Mouse (Mus musculus): ENCODE data around the gene Icam4. TPM values are rescaled to one million over a fixed set of nuclear protein-coding genes. Genes with fewer than 3 reads are reported as not detected.

Gene Icam4
- polyA plus RNA-seq, 1 experiment from 2014 or later = 146 TPM

GRCm38 (mm10) chr9:21045235-21045634 is 16.1 kb downstream of the Icam4 start:
- Histone ChIP-seq H3K27ac (ENCODE audit: low read depth, low read length) (no peak overlapping the region), H3K9me3 (ENCODE audit: control insufficient read depth, low read length) (no peaks in the 10 kb centered on the region), H3K4me3 (ENCODE audit: low read depth, low read length) (no peak overlapping the region), H3K4me1 (replicated peaks; ENCODE audit: control insufficient read depth, insufficient read depth, low read length) (peaks cover 9% of the 10 kb centered on the region), H3K9ac (ENCODE audit: low read depth, low read length) (no peak overlapping the region), H3K4me2 (no peak overlapping the region), H3K36me3 (ENCODE audit: control insufficient read depth, insufficient read depth, low read length) (no peaks in the 10 kb centered on the region), H3K27me3 (replicated peaks; ENCODE audit: control insufficient read depth, insufficient read depth, low read length) (no peaks in the 10 kb centered on the region)
- WGBS = 74% methylated on average over 3 of the region's 3 CpGs
- DNase-seq (ENCODE audit: low spot score) (no peak), ATAC-seq (replicated peaks; ENCODE audit: low FRiP score) (no peak)

GRCm38 (mm10) chr9:21051578-21051977 is 22.4 kb downstream of the Icam4 start:
- H3K9ac ChIP-seq (ENCODE audit: low read depth, low read length) = no peak overlapping the region
- H3K27ac ChIP-seq (ENCODE audit: low read depth, low read length) = no peak overlapping the region
- H3K4me3 ChIP-seq (ENCODE audit: low read depth, low read length) = no peak overlapping the region
- peaks cover 4% of the 10 kb centered on the region; the same call in 1 of the 2 replicates for H3K27me3 ChIP-seq (replicated peaks; ENCODE audit: control insufficient read depth, insufficient read depth, low read length)
- H3K9me3 ChIP-seq (ENCODE audit: control insufficient read depth, low read length) = no peaks in the 10 kb centered on the region
- no peaks in the 10 kb centered on the region for H3K36me3 ChIP-seq (ENCODE audit: control insufficient read depth, insufficient read depth, low read length)
- H3K4me1 ChIP-seq (replicated peaks; ENCODE audit: control insufficient read depth, insufficient read depth, low read length) = peaks cover 6% of the 10 kb centered on the region
- WGBS = 46% methylated on average over 10 of the region's 10 CpGs
- H3K4me2 ChIP-seq = no peak overlapping the region
- ATAC-seq (replicated peaks; ENCODE audit: low FRiP score) (peak; percentile 82), DNase-seq (ENCODE audit: low spot score) (no peak)

GRCm38 (mm10) chr9:21062928-21063327 is 33.8 kb downstream of the Icam4 start:
- DNase-seq (ENCODE audit: low spot score) = no peak
- 80% methylated on average over 2 of the region's 2 CpGs for WGBS
- Histone ChIP-seq H3K4me3 (ENCODE audit: low read depth, low read length) (no peak overlapping the region), H3K36me3 (ENCODE audit: control insufficient read depth, insufficient read depth, low read length) (peaks cover 25% of the 10 kb centered on the region), H3K4me2 (no peak overlapping the region), H3K9ac (ENCODE audit: low read depth, low read length) (no peak overlapping the region), H3K9me3 (ENCODE audit: control insufficient read depth, low read length) (no peaks in the 10 kb centered on the region), H3K4me1 (replicated peaks; ENCODE audit: control insufficient read depth, insufficient read depth, low read length) (no peaks in the 10 kb centered on the region), H3K27ac (ENCODE audit: low read depth, low read length) (no peak overlapping the region), H3K27me3 (replicated peaks; ENCODE audit: control insufficient read depth, insufficient read depth, low read length) (no peaks in the 10 kb centered on the region)
- ATAC-seq (replicated peaks; ENCODE audit: low FRiP score) = no peak

GRCm38 (mm10) chr9:21067006-21067684 is 38.0 kb downstream of the Icam4 start, which contains the start of gene Zglp1:
TSS of gene Zglp1 (minus strand) at chr9:21067093.
- H3K9me3 ChIP-seq (ENCODE audit: control insufficient read depth, low read length) = no peaks in the 10 kb centered on the region
- WGBS = 83% methylated on average over 27 of the region's 27 CpGs
- no peak within 1 kb of the TSS for H3K27ac ChIP-seq (ENCODE audit: low read depth, low read length)
- H3K9ac ChIP-seq (ENCODE audit: low read depth, low read length) = no peak within 1 kb of the TSS
- no peak within 1 kb of the TSS for H3K4me3 ChIP-seq (ENCODE audit: low read depth, low read length)
- ATAC-seq (replicated peaks; ENCODE audit: low FRiP score) (no peak), DNase-seq (ENCODE audit: low spot score) (no peak)
- no peaks in the 10 kb centered on the region for H3K27me3 ChIP-seq (replicated peaks; ENCODE audit: control insufficient read depth, insufficient read depth, low read length)
- H3K36me3 ChIP-seq (ENCODE audit: control insufficient read depth, insufficient read depth, low read length) = peaks cover 32% of the 10 kb centered on the region
- no peak within 1 kb of the TSS for H3K4me2 ChIP-seq
- H3K4me1 ChIP-seq (replicated peaks; ENCODE audit: control insufficient read depth, insufficient read depth, low read length) = peaks cover 5% of the 10 kb centered on the region; the same call in 1 of the 2 replicates

- Histone ChIP-seq H3K36me3 (ENCODE audit: control insufficient read depth, insufficient read depth, low read length) (peaks cover 38% of the 10 kb centered on the region), H3K4me2 (peak overlapping the region; percentile 65), H3K27me3 (replicated peaks; ENCODE audit: control insufficient read depth, insufficient read depth, low read length) (no peaks in the 10 kb centered on the region), H3K4me3 (ENCODE audit: low read depth, low read length) (peak overlapping the region; percentile 85), H3K4me1 (replicated peaks; ENCODE audit: control insufficient read depth, insufficient read depth, low read length) (peaks cover 10% of the 10 kb centered on the region; the same call in 1 of the 2 replicates), H3K9me3 (ENCODE audit: control insufficient read depth, low read length) (no peaks in the 10 kb centered on the region), H3K27ac (ENCODE audit: low read depth, low read length) (peak overlapping the region; percentile 70; the same call in 1 of the 2 replicates), H3K9ac (ENCODE audit: low read depth, low read length) (peak overlapping the region; percentile 93)
- peak; percentile 24 for ATAC-seq (replicated peaks; ENCODE audit: low FRiP score)
- 11% methylated on average over 4 of the region's 4 CpGs for WGBS
- DNase-seq (ENCODE audit: low spot score) = peak; percentile 50
Observed at GRCm38 (mm10) chr9:21072641-21073040, 43.5 kb downstream of the Icam4 start.

- Histone ChIP-seq H3K36me3 (ENCODE audit: control insufficient read depth, insufficient read depth, low read length) (peaks cover 40% of the 10 kb centered on the region), H3K4me2 (peak within 1 kb of the TSS; percentile 65), H3K4me3 (ENCODE audit: low read depth, low read length) (peak within 1 kb of the TSS; percentile 85), H3K9ac (ENCODE audit: low read depth, low read length) (peak within 1 kb of the TSS; percentile 93), H3K27me3 (replicated peaks; ENCODE audit: control insufficient read depth, insufficient read depth, low read length) (no peaks in the 10 kb centered on the region), H3K27ac (ENCODE audit: low read depth, low read length) (peak within 1 kb of the TSS; percentile 70), H3K9me3 (ENCODE audit: control insufficient read depth, low read length) (no peaks in the 10 kb centered on the region), H3K4me1 (replicated peaks; ENCODE audit: control insufficient read depth, insufficient read depth, low read length) (peaks cover 10% of the 10 kb centered on the region; the same call in 1 of the 2 replicates)
- 2% methylated on average over 57 of the region's 58 CpGs for WGBS
- peak; percentile 88 for DNase-seq (ENCODE audit: low spot score)
- peak; percentile 91 for ATAC-seq (replicated peaks; ENCODE audit: low FRiP score)
Observed at GRCm38 (mm10) chr9:21073044-21073840, 44.1 kb downstream of the Icam4 start, which contains the start of the genes Gm49373 and Fdx1l. TSS of gene Gm49373 (minus strand) at chr9:21073096. TSS of gene Fdx1l (minus strand) at chr9:21073614.

GRCm38 (mm10) chr9:21074173-21074572 is 45.0 kb downstream of the Icam4 start:
- no peak overlapping the region for H3K9ac ChIP-seq (ENCODE audit: low read depth, low read length)
- H3K4me1 ChIP-seq (replicated peaks; ENCODE audit: control insufficient read depth, insufficient read depth, low read length) = peaks cover 10% of the 10 kb centered on the region; the same call in 1 of the 2 replicates
- H3K4me3 ChIP-seq (ENCODE audit: low read depth, low read length) = 0 out of 2 replicates have a peak overlapping the region, but pooled peaks have one; percentile 85
- peak overlapping the region; percentile 70 for H3K27ac ChIP-seq (ENCODE audit: low read depth, low read length)
- H3K9me3 ChIP-seq (ENCODE audit: control insufficient read depth, low read length) = no peaks in the 10 kb centered on the region
- H3K27me3 ChIP-seq (replicated peaks; ENCODE audit: control insufficient read depth, insufficient read depth, low read length) = no peaks in the 10 kb centered on the region
- DNase-seq (ENCODE audit: low spot score) (no peak), ATAC-seq (replicated peaks; ENCODE audit: low FRiP score) (no peak)
- H3K36me3 ChIP-seq (ENCODE audit: control insufficient read depth, insufficient read depth, low read length) = peaks cover 48% of the 10 kb centered on the region
- WGBS = 93% methylated on average over 1 of the region's 1 CpGs
- H3K4me2 ChIP-seq = peak overlapping the region; percentile 65

- Histone ChIP-seq H3K4me3 (ENCODE audit: low read depth, low read length) (no peak overlapping the region), H3K27me3 (replicated peaks; ENCODE audit: control insufficient read depth, insufficient read depth, low read length) (no peaks in the 10 kb centered on the region), H3K9me3 (ENCODE audit: control insufficient read depth, low read length) (no peaks in the 10 kb centered on the region), H3K27ac (ENCODE audit: low read depth, low read length) (no peak overlapping the region), H3K9ac (ENCODE audit: low read depth, low read length) (no peak overlapping the region), H3K36me3 (ENCODE audit: control insufficient read depth, insufficient read depth, low read length) (peaks cover 58% of the 10 kb centered on the region), H3K4me2 (no peak overlapping the region), H3K4me1 (replicated peaks; ENCODE audit: control insufficient read depth, insufficient read depth, low read length) (peaks cover 10% of the 10 kb centered on the region; the same call in 1 of the 2 replicates)
- WGBS = 87% methylated on average over 3 of the region's 3 CpGs
- ATAC-seq (replicated peaks; ENCODE audit: low FRiP score) (no peak), DNase-seq (ENCODE audit: low spot score) (no peak)
Observed at GRCm38 (mm10) chr9:21075625-21076024, 46.5 kb downstream of the Icam4 start.
